Mouse (Mus musculus) embryonic facial prominence, embryonic 15.5 days (tissue): ENCODE results near the gene Lmx1a. TPM values are rescaled to one million over a fixed set of nuclear protein-coding genes. Genes with fewer than 3 reads are reported as not detected.

ENCODE experiments used
- ATAC-seq: fragments of 200-750 bp; cut with Nextera tagmentation; 2 replicates; pipeline ENCODE4 v1.8.0; 2017; ENCODE audit warnings: low read depth, moderate TSS enrichment; ENCODE audit not compliant: insufficient number of reproducible peaks, low FRiP score, low TSS enrichment
- H3K27ac ChIP-seq: fragments of 300-500 bp; sonication (generic); replicated peaks from 2 replicates; pipeline ENCODE4 v1.5.1; 2015; ENCODE audit warnings: mild to moderate bottlenecking, inconsistent platforms
- H3K27me3 ChIP-seq: fragments of 300-500 bp; sonication (generic); 2 replicates; pipeline ENCODE4 v1.6.1; 2015; ENCODE audit warnings: inconsistent platforms
- H3K36me3 ChIP-seq: fragments of 300-500 bp; sonication (generic); 2 replicates; pipeline ENCODE4 v1.6.1; 2015; ENCODE audit warnings: mild to moderate bottlenecking, inconsistent platforms
- H3K4me1 ChIP-seq: fragments of 300-500 bp; sonication (generic); 2 replicates; pipeline ENCODE4 v1.6.1; 2015; ENCODE audit warnings: inconsistent platforms
- H3K4me2 ChIP-seq: fragments of 300-500 bp; sonication (generic); replicated peaks from 2 replicates; pipeline ENCODE4 v1.6.1; 2015; ENCODE audit warnings: mild to moderate bottlenecking, inconsistent platforms
- H3K4me3 ChIP-seq: fragments of 300-500 bp; sonication (generic); replicated peaks from 2 replicates; pipeline ENCODE4 v1.5.1; 2015; ENCODE audit warnings: mild to moderate bottlenecking, inconsistent platforms
- H3K9ac ChIP-seq: fragments of 300-500 bp; sonication (generic); 2 replicates; pipeline ENCODE4 v1.6.1; 2015; ENCODE audit warnings: inconsistent platforms
- H3K9me3 ChIP-seq: fragments of 300-500 bp; sonication (generic); replicated peaks from 2 replicates; pipeline ENCODE4 v1.6.1; 2016; ENCODE audit warnings: inconsistent platforms
- WGBS: fragments of 180-500 bp; shearing (Covaris S2); methylation state at CpG from one replicate; pipeline ENCODE4 v1.1.7; 2015; 5-methylcytosine and 5-hydroxymethylcytosine counted together
- polyA plus RNA-seq: library from polyadenylated mRNA; unstranded; fragments of >200 nt; fragmentation: Nextera tagmentation; extraction: Ambion mirVana; gene quantifications from 2 replicates; pipeline ENCODE4 v1.2.1, GENCODE M21; 2015

Lmx1a gene
- polyA plus RNA-seq, 1 experiment from 2014 or later: 1.2 TPM

GRCm38 (mm10) chr1:167788684-167789413, 99.8 kb downstream of the Lmx1a start:
- Histone ChIP-seq H3K36me3 (no peaks in the 10 kb centered on the region), H3K4me3 (no peak overlapping the region), H3K9me3 (no peaks in the 10 kb centered on the region), H3K4me1 (0 out of 2 replicates have a peak, but pooled peaks cover 4% of the 10 kb centered on the region), H3K4me2 (no peak overlapping the region), H3K27me3 (0 out of 2 replicates have a peak, but pooled peaks cover 4% of the 10 kb centered on the region), H3K9ac (no peak overlapping the region), H3K27ac (no peak overlapping the region)
- no peak for ATAC-seq
- 53% methylated on average over 12 of the region's 12 CpGs for WGBS

- Histone ChIP-seq H3K4me1 (0 out of 2 replicates have a peak, but pooled peaks cover 4% of the 10 kb centered on the region), H3K27me3 (0 out of 2 replicates have a peak, but pooled peaks cover 4% of the 10 kb centered on the region), H3K9me3 (no peaks in the 10 kb centered on the region), H3K27ac (no peak overlapping the region), H3K4me3 (no peak overlapping the region), H3K4me2 (no peak overlapping the region), H3K36me3 (no peaks in the 10 kb centered on the region), H3K9ac (no peak overlapping the region)
- no peak for ATAC-seq
- WGBS: 74% methylated on average over 8 of the region's 8 CpGs
These were observed 100.4 kb downstream of the Lmx1a start for GRCm38 (mm10) chr1:167789448-167789847.

- ATAC-seq: no peak
- 62% methylated on average over 3 of the region's 3 CpGs for WGBS
- Histone ChIP-seq H3K9ac (no peak overlapping the region), H3K9me3 (no peaks in the 10 kb centered on the region), H3K27ac (no peak overlapping the region), H3K4me2 (no peak overlapping the region), H3K4me1 (0 out of 2 replicates have a peak, but pooled peaks cover 4% of the 10 kb centered on the region), H3K4me3 (no peak overlapping the region), H3K27me3 (0 out of 2 replicates have a peak, but pooled peaks cover 4% of the 10 kb centered on the region), H3K36me3 (no peaks in the 10 kb centered on the region)
These were observed 101.7 kb downstream of the Lmx1a start for GRCm38 (mm10) chr1:167790688-167791087.

- no peak overlapping the region for H3K9ac ChIP-seq
- ATAC-seq: no peak
- no peaks in the 10 kb centered on the region for H3K9me3 ChIP-seq
- 0 out of 2 replicates have a peak, but pooled peaks cover 4% of the 10 kb centered on the region for H3K4me1 ChIP-seq
- H3K4me3 ChIP-seq: no peak overlapping the region
- whole genome bisulfite sequencing: 76% methylated on average over 11 of the region's 11 CpGs
- H3K4me2 ChIP-seq: no peak overlapping the region
- no peaks in the 10 kb centered on the region for H3K36me3 ChIP-seq
- H3K27ac ChIP-seq: no peak overlapping the region
- 0 out of 2 replicates have a peak, but pooled peaks cover 4% of the 10 kb centered on the region for H3K27me3 ChIP-seq
These were observed 102.2 kb downstream of the Lmx1a start for GRCm38 (mm10) chr1:167791221-167791620.

GRCm38 (mm10) chr1:167801923-167802322, 112.9 kb downstream of the Lmx1a start:
- WGBS: 31% methylated on average over 4 of the region's 4 CpGs
- Histone ChIP-seq H3K4me2 (no peak overlapping the region), H3K36me3 (no peaks in the 10 kb centered on the region), H3K9ac (no peak overlapping the region), H3K4me1 (peaks cover 9% of the 10 kb centered on the region; the same call in 1 of the 2 replicates), H3K4me3 (no peak overlapping the region), H3K27ac (no peak overlapping the region), H3K27me3 (peaks cover 24% of the 10 kb centered on the region), H3K9me3 (no peaks in the 10 kb centered on the region)
- no peak for ATAC-seq

GRCm38 (mm10) chr1:167802510-167803271, 113.7 kb downstream of the Lmx1a start:
- 1% methylated on average over 59 of the region's 59 CpGs for WGBS
- peaks cover 24% of the 10 kb centered on the region for H3K27me3 ChIP-seq
- H3K36me3 ChIP-seq: no peaks in the 10 kb centered on the region
- peak; percentile 55; the same call in 1 of the 2 replicates for ATAC-seq
- H3K4me2 ChIP-seq: peak overlapping the region; percentile 91
- H3K27ac ChIP-seq: no peak overlapping the region
- H3K4me3 ChIP-seq: peak overlapping the region; percentile 51
- H3K9me3 ChIP-seq: no peaks in the 10 kb centered on the region
- H3K9ac ChIP-seq: peak overlapping the region; percentile 47; the same call in 1 of the 2 replicates
- peaks cover 9% of the 10 kb centered on the region; the same call in 1 of the 2 replicates for H3K4me1 ChIP-seq

- peak overlapping the region; percentile 91 for H3K4me2 ChIP-seq
- H3K9me3 ChIP-seq: no peaks in the 10 kb centered on the region
- H3K9ac ChIP-seq: peak overlapping the region; percentile 47; the same call in 1 of the 2 replicates
- peak overlapping the region; percentile 51 for H3K4me3 ChIP-seq
- no peaks in the 10 kb centered on the region for H3K36me3 ChIP-seq
- peaks cover 24% of the 10 kb centered on the region for H3K27me3 ChIP-seq
- peaks cover 9% of the 10 kb centered on the region; the same call in 1 of the 2 replicates for H3K4me1 ChIP-seq
- no peak overlapping the region for H3K27ac ChIP-seq
- no peak for ATAC-seq
- WGBS: 17% methylated on average over 10 of the region's 10 CpGs
These were observed 114.4 kb downstream of the Lmx1a start for GRCm38 (mm10) chr1:167803351-167803981.

- WGBS: 61% methylated on average over 7 of the region's 7 CpGs
These were observed 115.8 kb downstream of the Lmx1a start for GRCm38 (mm10) chr1:167804836-167805235.

DNA sequence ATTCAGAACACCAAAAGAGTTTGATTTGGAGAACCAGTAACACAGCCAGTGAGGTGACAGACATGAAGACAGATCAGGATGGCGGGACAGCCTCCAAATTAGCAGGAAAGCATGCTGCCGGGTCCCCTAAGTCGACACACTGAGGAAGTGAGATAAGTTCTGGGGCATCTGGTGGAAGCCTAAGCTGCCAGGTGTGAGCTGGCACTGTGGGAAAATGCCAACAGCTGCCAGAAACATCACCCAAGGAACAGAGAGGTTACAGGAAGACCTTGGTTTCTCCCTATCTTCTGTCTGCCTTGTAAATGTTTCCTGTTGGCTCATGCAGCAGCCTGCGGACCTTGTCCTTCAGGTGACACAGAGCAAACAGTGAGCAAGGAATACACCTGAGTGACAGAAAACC, 122.1 kb downstream of the Lmx1a start:
- no peaks in the 10 kb centered on the region for H3K4me1 ChIP-seq
- H3K4me2 ChIP-seq: no peak overlapping the region
- no peaks in the 10 kb centered on the region for H3K36me3 ChIP-seq
- no peaks in the 10 kb centered on the region for H3K9me3 ChIP-seq
- H3K4me3 ChIP-seq: no peak overlapping the region
- no peak overlapping the region for H3K27ac ChIP-seq
- no peaks in the 10 kb centered on the region for H3K27me3 ChIP-seq
- WGBS: 85% methylated on average over 4 of the region's 4 CpGs
- ATAC-seq: no peak
- no peak overlapping the region for H3K9ac ChIP-seq

More at GRCm38 (mm10) chr1:167804836-167805235, 115.8 kb downstream of the Lmx1a start:
- H3K4me2 ChIP-seq: no peak overlapping the region
- peaks cover 24% of the 10 kb centered on the region for H3K27me3 ChIP-seq
- no peaks in the 10 kb centered on the region for H3K9me3 ChIP-seq
- H3K9ac ChIP-seq: no peak overlapping the region
- H3K27ac ChIP-seq: no peak overlapping the region
- H3K4me3 ChIP-seq: no peak overlapping the region
- H3K36me3 ChIP-seq: no peaks in the 10 kb centered on the region
- peaks cover 9% of the 10 kb centered on the region; the same call in 1 of the 2 replicates for H3K4me1 ChIP-seq
- no peak for ATAC-seq

- H3K9me3 ChIP-seq: no peaks in the 10 kb centered on the region
- H3K27me3 ChIP-seq: no peaks in the 10 kb centered on the region
- no peak overlapping the region for H3K4me2 ChIP-seq
- H3K4me3 ChIP-seq: no peak overlapping the region
- H3K36me3 ChIP-seq: no peaks in the 10 kb centered on the region
- WGBS: 77% methylated on average over 4 of the region's 4 CpGs
- no peaks in the 10 kb centered on the region for H3K4me1 ChIP-seq
- H3K9ac ChIP-seq: no peak overlapping the region
- no peak overlapping the region for H3K27ac ChIP-seq
- ATAC-seq: no peak
These were observed 126.1 kb downstream of the Lmx1a start for GRCm38 (mm10) chr1:167815166-167815565.

GRCm38 (mm10) chr1:167817028-167817427, 128.0 kb downstream of the Lmx1a start:
- ATAC-seq: no peak
- no peaks in the 10 kb centered on the region for H3K9me3 ChIP-seq
- H3K27ac ChIP-seq: no peak overlapping the region
- H3K4me3 ChIP-seq: no peak overlapping the region
- no peaks in the 10 kb centered on the region for H3K36me3 ChIP-seq
- 43% methylated on average over 6 of the region's 6 CpGs for WGBS
- no peak overlapping the region for H3K9ac ChIP-seq
- no peak overlapping the region for H3K4me2 ChIP-seq
- H3K27me3 ChIP-seq: no peaks in the 10 kb centered on the region
- 0 out of 2 replicates have a peak, but pooled peaks cover 2% of the 10 kb centered on the region for H3K4me1 ChIP-seq
